Mouse (Mus musculus): ENCODE measurements around the gene Acap3. TPM values are rescaled to one million over a fixed set of nuclear protein-coding genes. Genes with fewer than 3 reads are reported as not detected.

The Acap3 gene
- polyA plus RNA-seq, 1 experiment from 2014 or later: 18.6 TPM

DNA sequence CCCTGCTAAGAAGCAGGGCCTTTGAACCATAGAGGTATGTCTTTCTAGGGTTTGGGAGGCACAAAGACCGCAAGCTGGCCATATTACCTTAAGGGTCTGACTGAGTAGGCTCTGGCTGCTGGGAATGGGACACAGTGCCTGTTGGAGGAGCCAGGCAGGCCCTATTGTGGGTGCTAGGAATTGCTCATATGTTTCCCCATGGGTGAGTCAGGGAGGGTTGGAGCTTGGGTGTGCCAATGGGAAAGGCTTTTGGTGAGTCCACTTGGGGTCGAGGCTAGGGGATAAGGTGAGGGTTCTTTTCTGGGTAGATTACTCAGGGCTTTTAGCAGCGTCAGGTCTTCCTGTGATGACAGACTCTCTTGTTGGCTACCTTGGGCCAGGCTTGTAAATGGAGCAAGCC, 40.3 kb upstream of the Acap3 start:
- Histone ChIP-seq H3K27me3 (ENCODE audit: control insufficient read depth, insufficient read depth, low read length) (no peaks in the 10 kb centered on the region), H3K9ac (replicated peaks; ENCODE audit: low read length) (no peak overlapping the region), H3K27ac (replicated peaks; ENCODE audit: low read depth, low read length) (no peak overlapping the region), H3K4me1 (ENCODE audit: control insufficient read depth, insufficient read depth, low read length) (no peaks in the 10 kb centered on the region; the same call in 1 of the 2 replicates), H3K4me2 (ENCODE audit: low read depth, low read length) (no peak overlapping the region), H3K36me3 (replicated peaks; ENCODE audit: control insufficient read depth, insufficient read depth, low read depth, low read length) (peaks cover 3% of the 10 kb centered on the region; the same call in 1 of the 2 replicates), H3K4me3 (ENCODE audit: low read depth, low read length) (no peak overlapping the region), H3K9me3 (replicated peaks; ENCODE audit: control insufficient read depth, low read length) (no peaks in the 10 kb centered on the region)
- ATAC-seq (replicated peaks; ENCODE audit: insufficient number of reproducible peaks, low FRiP score, low TSS enrichment, low read depth): no peak
- WGBS: 88% methylated on average over 3 of the region's 3 CpGs
- DNase-seq (ENCODE audit: low spot score): no peak

DNA sequence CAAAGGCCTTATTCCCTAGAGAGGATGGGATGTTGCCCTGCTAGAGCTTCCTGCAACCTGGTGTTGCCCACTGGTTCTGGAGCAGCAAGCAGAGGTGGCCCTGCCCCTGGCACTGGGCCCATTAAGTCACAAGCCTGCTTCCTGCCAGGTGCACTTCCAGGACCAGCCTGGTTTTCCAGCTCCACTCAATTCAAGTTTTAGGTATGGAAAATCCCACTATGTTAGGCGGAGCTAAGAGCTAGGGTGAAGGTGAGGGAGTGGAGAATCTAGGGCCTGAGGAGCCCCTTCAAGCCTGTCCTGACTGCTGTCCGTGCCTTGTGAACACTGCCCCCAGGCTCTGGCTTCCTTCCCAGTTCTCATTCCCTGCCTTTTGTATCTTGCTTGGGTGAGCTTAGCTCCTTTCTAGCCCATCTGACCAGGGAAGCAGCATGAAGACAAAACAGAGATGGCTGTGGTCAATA, 39.6 kb upstream of the Acap3 start:
- H3K4me1 ChIP-seq (ENCODE audit: control insufficient read depth, insufficient read depth, low read length): no peaks in the 10 kb centered on the region; the same call in 1 of the 2 replicates
- H3K9ac ChIP-seq (replicated peaks; ENCODE audit: low read length): no peak overlapping the region
- H3K36me3 ChIP-seq (replicated peaks; ENCODE audit: control insufficient read depth, insufficient read depth, low read depth, low read length): peaks cover 3% of the 10 kb centered on the region; the same call in 1 of the 2 replicates
- no peak overlapping the region for H3K4me3 ChIP-seq (ENCODE audit: low read depth, low read length)
- no peak overlapping the region for H3K4me2 ChIP-seq (ENCODE audit: low read depth, low read length)
- H3K9me3 ChIP-seq (replicated peaks; ENCODE audit: control insufficient read depth, low read length): no peaks in the 10 kb centered on the region
- no peak for DNase-seq (ENCODE audit: low spot score)
- 87% methylated on average over 2 of the region's 2 CpGs for WGBS
- H3K27me3 ChIP-seq (ENCODE audit: control insufficient read depth, insufficient read depth, low read length): no peaks in the 10 kb centered on the region
- no peak overlapping the region for H3K27ac ChIP-seq (replicated peaks; ENCODE audit: low read depth, low read length)
- no peak for ATAC-seq (replicated peaks; ENCODE audit: insufficient number of reproducible peaks, low FRiP score, low TSS enrichment, low read depth)

- DNase-seq (ENCODE audit: low spot score): no peak
- no peak overlapping the region for H3K4me2 ChIP-seq (ENCODE audit: low read depth, low read length)
- no peaks in the 10 kb centered on the region for H3K9me3 ChIP-seq (replicated peaks; ENCODE audit: control insufficient read depth, low read length)
- H3K4me3 ChIP-seq (ENCODE audit: low read depth, low read length): no peak overlapping the region
- 92% methylated on average over 9 of the region's 9 CpGs for WGBS
- no peak overlapping the region for H3K9ac ChIP-seq (replicated peaks; ENCODE audit: low read length)
- no peaks in the 10 kb centered on the region for H3K27me3 ChIP-seq (ENCODE audit: control insufficient read depth, insufficient read depth, low read length)
- ATAC-seq (replicated peaks; ENCODE audit: insufficient number of reproducible peaks, low FRiP score, low TSS enrichment, low read depth): no peak
- H3K4me1 ChIP-seq (ENCODE audit: control insufficient read depth, insufficient read depth, low read length): no peaks in the 10 kb centered on the region; the same call in 1 of the 2 replicates
- H3K27ac ChIP-seq (replicated peaks; ENCODE audit: low read depth, low read length): no peak overlapping the region
- peaks cover 3% of the 10 kb centered on the region; the same call in 1 of the 2 replicates for H3K36me3 ChIP-seq (replicated peaks; ENCODE audit: control insufficient read depth, insufficient read depth, low read depth, low read length)
Observed at GRCm38 (mm10) chr4:155853421-155853820, 38.2 kb upstream of the Acap3 start.

GRCm38 (mm10) chr4:155854991-155855390, 36.6 kb upstream of the Acap3 start:
- no peaks in the 10 kb centered on the region for H3K9me3 ChIP-seq (replicated peaks; ENCODE audit: control insufficient read depth, low read length)
- ATAC-seq (replicated peaks; ENCODE audit: insufficient number of reproducible peaks, low FRiP score, low TSS enrichment, low read depth) (no peak), DNase-seq (ENCODE audit: low spot score) (no peak)
- no peaks in the 10 kb centered on the region for H3K27me3 ChIP-seq (ENCODE audit: control insufficient read depth, insufficient read depth, low read length)
- 92% methylated on average over 12 of the region's 12 CpGs for WGBS
- H3K4me2 ChIP-seq (ENCODE audit: low read depth, low read length): no peak overlapping the region
- H3K4me3 ChIP-seq (ENCODE audit: low read depth, low read length): no peak overlapping the region
- H3K4me1 ChIP-seq (ENCODE audit: control insufficient read depth, insufficient read depth, low read length): no peaks in the 10 kb centered on the region
- no peak overlapping the region for H3K27ac ChIP-seq (replicated peaks; ENCODE audit: low read depth, low read length)
- H3K36me3 ChIP-seq (replicated peaks; ENCODE audit: control insufficient read depth, insufficient read depth, low read depth, low read length): peaks cover 3% of the 10 kb centered on the region; the same call in 1 of the 2 replicates
- H3K9ac ChIP-seq (replicated peaks; ENCODE audit: low read length): no peak overlapping the region

DNA sequence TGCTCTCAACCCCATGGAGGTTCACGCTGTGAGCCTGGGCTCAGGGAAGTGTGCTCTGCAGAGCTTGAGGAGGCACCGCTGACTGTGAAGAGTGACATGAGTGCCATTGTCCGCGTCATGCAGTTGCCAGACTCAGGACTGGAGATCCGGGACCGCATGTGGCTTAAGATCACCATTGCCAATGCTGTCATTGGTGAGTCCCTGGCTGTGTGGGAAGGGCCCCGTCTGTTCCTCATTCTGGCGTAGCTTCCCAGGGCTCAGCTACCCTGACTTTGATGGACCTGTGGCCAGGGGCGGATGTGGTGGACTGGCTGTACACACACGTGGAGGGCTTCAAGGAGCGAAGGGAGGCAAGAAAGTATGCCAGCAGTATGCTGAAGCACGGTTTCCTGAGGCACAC, 35.6 kb upstream of the Acap3 start:
- no peak overlapping the region for H3K9ac ChIP-seq (replicated peaks; ENCODE audit: low read length)
- no peak overlapping the region for H3K27ac ChIP-seq (replicated peaks; ENCODE audit: low read depth, low read length)
- 93% methylated on average over 12 of the region's 12 CpGs for WGBS
- H3K4me3 ChIP-seq (ENCODE audit: low read depth, low read length): no peak overlapping the region
- H3K4me1 ChIP-seq (ENCODE audit: control insufficient read depth, insufficient read depth, low read length): no peaks in the 10 kb centered on the region
- H3K9me3 ChIP-seq (replicated peaks; ENCODE audit: control insufficient read depth, low read length): no peaks in the 10 kb centered on the region
- H3K27me3 ChIP-seq (ENCODE audit: control insufficient read depth, insufficient read depth, low read length): no peaks in the 10 kb centered on the region
- ATAC-seq (replicated peaks; ENCODE audit: insufficient number of reproducible peaks, low FRiP score, low TSS enrichment, low read depth): no peak
- H3K4me2 ChIP-seq (ENCODE audit: low read depth, low read length): no peak overlapping the region
- peaks cover 3% of the 10 kb centered on the region; the same call in 1 of the 2 replicates for H3K36me3 ChIP-seq (replicated peaks; ENCODE audit: control insufficient read depth, insufficient read depth, low read depth, low read length)
- no peak for DNase-seq (ENCODE audit: low spot score)

- 89% methylated on average over 3 of the region's 3 CpGs for WGBS
- Histone ChIP-seq H3K27me3 (ENCODE audit: control insufficient read depth, insufficient read depth, low read length) (no peaks in the 10 kb centered on the region), H3K4me2 (ENCODE audit: low read depth, low read length) (no peak overlapping the region), H3K4me1 (ENCODE audit: control insufficient read depth, insufficient read depth, low read length) (no peaks in the 10 kb centered on the region), H3K4me3 (ENCODE audit: low read depth, low read length) (no peak overlapping the region), H3K27ac (replicated peaks; ENCODE audit: low read depth, low read length) (no peak overlapping the region), H3K36me3 (replicated peaks; ENCODE audit: control insufficient read depth, insufficient read depth, low read depth, low read length) (peaks cover 3% of the 10 kb centered on the region; the same call in 1 of the 2 replicates), H3K9ac (replicated peaks; ENCODE audit: low read length) (no peak overlapping the region), H3K9me3 (replicated peaks; ENCODE audit: control insufficient read depth, low read length) (no peaks in the 10 kb centered on the region)
- DNase-seq (ENCODE audit: low spot score): no peak
- ATAC-seq (replicated peaks; ENCODE audit: insufficient number of reproducible peaks, low FRiP score, low TSS enrichment, low read depth): no peak
Observed at GRCm38 (mm10) chr4:155856881-155857280, 34.7 kb upstream of the Acap3 start.

DNA sequence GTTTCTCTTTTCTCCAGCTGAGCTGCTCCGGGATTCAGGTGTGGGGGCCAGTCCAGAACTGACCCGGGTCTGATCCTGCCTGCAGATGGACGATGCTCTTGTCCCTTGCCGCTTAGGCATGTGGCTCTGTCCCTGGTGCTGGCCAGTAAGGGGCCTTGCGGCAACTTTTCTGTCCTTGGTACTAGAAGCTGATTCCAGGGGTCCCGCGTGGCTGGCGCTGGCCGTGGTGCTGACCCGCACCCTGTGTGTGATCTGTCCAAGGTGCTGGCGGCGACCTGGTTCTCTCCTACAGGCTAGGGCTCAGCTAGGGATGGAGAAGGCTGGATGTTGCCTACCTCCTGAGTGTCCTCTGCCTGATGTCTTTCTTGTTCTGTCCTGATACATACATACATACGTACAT, 32.3 kb upstream of the Acap3 start:
- DNase-seq (ENCODE audit: low spot score): peak; percentile 86
- no peak overlapping the region for H3K4me3 ChIP-seq (ENCODE audit: low read depth, low read length)
- 18% methylated on average over 13 of the region's 13 CpGs for WGBS

GRCm38 (mm10) chr4:155861787-155862186, 29.8 kb upstream of the Acap3 start:
- H3K4me2 ChIP-seq (ENCODE audit: low read depth, low read length): no peak overlapping the region
- no peak overlapping the region for H3K9ac ChIP-seq (replicated peaks; ENCODE audit: low read length)
- DNase-seq (ENCODE audit: low spot score): no peak
- WGBS: 91% methylated on average over 7 of the region's 7 CpGs
- H3K27me3 ChIP-seq (ENCODE audit: control insufficient read depth, insufficient read depth, low read length): no peaks in the 10 kb centered on the region
- H3K36me3 ChIP-seq (replicated peaks; ENCODE audit: control insufficient read depth, insufficient read depth, low read depth, low read length): no peaks in the 10 kb centered on the region
- no peak for ATAC-seq (replicated peaks; ENCODE audit: insufficient number of reproducible peaks, low FRiP score, low TSS enrichment, low read depth)
- no peaks in the 10 kb centered on the region for H3K9me3 ChIP-seq (replicated peaks; ENCODE audit: control insufficient read depth, low read length)
- H3K27ac ChIP-seq (replicated peaks; ENCODE audit: low read depth, low read length): no peak overlapping the region
- H3K4me3 ChIP-seq (ENCODE audit: low read depth, low read length): no peak overlapping the region
- no peaks in the 10 kb centered on the region for H3K4me1 ChIP-seq (ENCODE audit: control insufficient read depth, insufficient read depth, low read length)

More for the DNA sequence above, 32.3 kb upstream of the Acap3 start:
- no peaks in the 10 kb centered on the region for H3K4me1 ChIP-seq (ENCODE audit: control insufficient read depth, insufficient read depth, low read length)
- no peak overlapping the region for H3K4me2 ChIP-seq (ENCODE audit: low read depth, low read length)
- H3K27me3 ChIP-seq (ENCODE audit: control insufficient read depth, insufficient read depth, low read length): no peaks in the 10 kb centered on the region
- no peak overlapping the region for H3K27ac ChIP-seq (replicated peaks; ENCODE audit: low read depth, low read length)
- H3K9me3 ChIP-seq (replicated peaks; ENCODE audit: control insufficient read depth, low read length): no peaks in the 10 kb centered on the region
- ATAC-seq (replicated peaks; ENCODE audit: insufficient number of reproducible peaks, low FRiP score, low TSS enrichment, low read depth): peak; percentile 24; the same call in 1 of the 2 replicates
- peaks cover 3% of the 10 kb centered on the region; the same call in 1 of the 2 replicates for H3K36me3 ChIP-seq (replicated peaks; ENCODE audit: control insufficient read depth, insufficient read depth, low read depth, low read length)
- no peak overlapping the region for H3K9ac ChIP-seq (replicated peaks; ENCODE audit: low read length)

All from embryonic facial prominence, embryonic 11.5 days (tissue).